ENCODE assay signal across 11 mouse cellular contexts in the genomic region with DNA sequence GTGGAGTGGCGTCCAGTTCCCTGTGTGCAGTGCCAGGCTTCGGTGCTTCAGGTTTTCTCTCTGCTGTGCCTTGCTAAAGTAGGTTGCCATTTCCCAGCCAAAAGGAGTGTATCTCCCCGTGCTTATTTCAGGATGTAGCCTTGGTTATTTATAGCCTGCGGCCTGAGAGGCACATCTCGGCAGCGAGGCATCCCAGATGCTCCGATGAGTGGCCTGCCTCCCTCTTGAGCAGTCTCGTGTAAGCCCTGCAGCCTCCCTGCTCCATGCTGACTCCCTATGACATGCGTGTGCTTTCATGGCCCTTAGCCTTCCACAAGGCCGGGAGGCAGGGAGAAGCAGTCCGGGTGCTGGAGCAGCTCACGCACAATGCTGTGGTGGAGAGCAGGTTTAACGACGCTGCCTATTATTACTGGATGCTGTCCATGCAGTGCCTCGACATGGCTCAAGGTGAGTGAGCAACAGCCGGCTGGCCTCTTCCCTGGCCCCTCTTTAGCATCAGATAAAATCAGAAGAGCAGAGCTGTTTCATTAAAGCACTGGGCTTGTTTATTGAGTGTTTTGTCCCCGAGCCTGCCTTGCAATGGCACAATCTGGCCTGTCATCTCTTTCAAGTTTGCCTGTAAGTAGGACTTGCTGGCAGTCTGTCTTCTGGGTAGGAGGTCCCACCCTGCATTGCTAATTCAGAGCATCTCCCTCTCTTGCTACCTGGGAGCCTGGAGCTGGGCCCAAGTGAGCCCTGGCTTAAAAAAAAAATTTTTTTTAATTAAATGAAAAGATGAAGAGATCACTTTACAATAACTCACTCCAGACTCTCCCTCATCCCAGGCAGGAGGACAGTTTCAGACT. TPM values are rescaled to one million over a fixed set of nuclear protein-coding genes. Genes with fewer than 3 reads are reported as not detected.
DNase-seq lines count a peak whose midpoint lies in the region; ATAC-seq lines count a peak whose summit lies in the region.
"Had no signal": no experiment of that assay in that cellular context is flagged by ENCODE, and none has a peak within 500 bp of the region (broad histone marks: within the 10 kb centered on the region; RNA-seq: fewer than 3 reads in every experiment).

No protein-coding gene starts in this region.

- no peak overlapping the region for H3K9ac ChIP-seq in hindbrain, embryonic 16.5 days (ENCODE audit: low read depth, low read length)
- H3K9ac ChIP-seq: liver, embryonic 15.5 days had no signal

- no peak overlapping the region for H3K4me2 ChIP-seq in hindbrain, embryonic 16.5 days (ENCODE audit: low read length)
- H3K4me2 ChIP-seq: liver, embryonic 15.5 days had no signal

- H3K27ac ChIP-seq in hindbrain, embryonic 16.5 days (ENCODE audit: low read depth, low read length), result peak overlapping the region; percentile 35; the same call in 1 of the 2 replicates
- H3K27ac ChIP-seq: liver, embryonic 15.5 days had no signal

- H3K27me3 ChIP-seq in hindbrain, embryonic 16.5 days (replicated peaks; ENCODE audit: control insufficient read depth, insufficient read depth, low read length), result no peaks in the 10 kb centered on the region
- H3K27me3 ChIP-seq: CH12.LX; liver, embryonic 15.5 days had no signal

- intact Hi-C loops in heart, postnatal 25 days (cut with DNase I), result loop anchor here (1.0 kb wide), 1 partner anchor 43 kb away; no protein-coding TSS in a partner anchor

- whole genome bisulfite sequencing in hindbrain, embryonic 16.5 days, result 70% methylated on average over 17 of the region's 17 CpGs

- DNase-seq in heart, adult 11 months, result peak; percentile 96
- DNase-seq in heart, postnatal 25 days (ENCODE audit: low spot score), result no peak
- DNase-seq in MN1 (ENCODE audit: low spot score), result peak; percentile 65
- peak; percentile 55 to 64 for DNase-seq in cerebellum, postnatal 36 days
- no peak for DNase-seq in yolk sac, embryonic 10.5 days (ENCODE audit: low spot score)
- DNase-seq in embryo, embryonic 10 days (ENCODE audit: low spot score), result no peak
- DNase-seq: adrenal gland, postnatal 25 days had no signal

- ATAC-seq in hindbrain, embryonic 16.5 days, result no peak
- no peak for ATAC-seq in erythroblast, adult 5-6 weeks (replicated peaks; ENCODE audit: low FRiP score, poor library complexity, severe bottlenecking)

- peaks cover 8% of the 10 kb centered on the region for H3K4me1 ChIP-seq in hindbrain, embryonic 16.5 days (ENCODE audit: control insufficient read depth, insufficient read depth, low read depth, low read length)

- peaks cover 2% of the 10 kb centered on the region for H3K36me3 ChIP-seq in hindbrain, embryonic 16.5 days (ENCODE audit: control insufficient read depth, insufficient read depth, low read length)
- H3K36me3 ChIP-seq: liver, embryonic 15.5 days had no signal

- H3K4me3 ChIP-seq in hindbrain, embryonic 16.5 days (ENCODE audit: low read length), result no peak overlapping the region
- H3K4me3 ChIP-seq: liver, embryonic 15.5 days had no signal

- no peaks in the 10 kb centered on the region for H3K9me3 ChIP-seq in hindbrain, embryonic 16.5 days (ENCODE audit: control insufficient read depth, low read length)
- H3K9me3 ChIP-seq: liver, embryonic 15.5 days had no signal

RNA-seq across cellular contexts. Expression of gene Rho, which starts 15.7 kb away (rescaled TPM):
- total RNA-seq in heart, postnatal 25 days (2021), result under 1 TPM; 0.18 to 0.34 TPM
- polyA plus RNA-seq in hindbrain, embryonic 16.5 days (2015; fragmentation: Nextera tagmentation; extraction: Ambion mirVana), result 0.35 and 0.50 TPM in 2 replicates
- not detected in 2 replicates for total RNA-seq in erythroblast, adult 5-6 weeks (2015; ENCODE audit: low replicate concordance)
- total RNA-seq in erythroblast, adult 5-6 weeks (2017; ENCODE audit: low replicate concordance), result 0.09 TPM in 1 of 2 replicates, not detected in the other
- polyA plus RNA-seq: liver, embryonic 15.5 days had no signal

RNA-seq across cellular contexts. Expression of gene H1foo, which starts 28.9 kb away (rescaled TPM):
- not detected for total RNA-seq in heart, postnatal 25 days (2021)
- not detected in 2 replicates for polyA plus RNA-seq in hindbrain, embryonic 16.5 days (2015; fragmentation: Nextera tagmentation; extraction: Ambion mirVana)
- not detected in 2 replicates for total RNA-seq in erythroblast, adult 5-6 weeks (2015; ENCODE audit: low replicate concordance)
- total RNA-seq in erythroblast, adult 5-6 weeks (2017; ENCODE audit: low replicate concordance), result not detected in 2 replicates
- total RNA-seq: adrenal gland, postnatal 25 days had no signal
- polyA plus RNA-seq: liver, embryonic 15.5 days had no signal

Comparison
In these comparisons a context has a peak if more than half of its experiments do, and no peak if none do; other contexts are left out.
1. DNase-seq: peak in heart, adult 11 months (single experiment), MN1 (single experiment) and cerebellum, postnatal 36 days (2 of 2); none in heart, postnatal 25 days (single experiment), yolk sac, embryonic 10.5 days (single experiment) and embryo, embryonic 10 days (single experiment).